Mouse (Mus musculus): Measurements from ENCODE around the gene H2-Q7. TPM values are rescaled to one million over a fixed set of nuclear protein-coding genes. Genes with fewer than 3 reads are reported as not detected.
"Not testable (repeated sequence)": the region's sequence is repeated elsewhere in the genome, so short reads cannot be mapped to it uniquely, and the experiment has no call there.

Gene H2-Q7
- polyA plus RNA-seq, 2 experiments: 3.1 to 8.9 TPM

DNA sequence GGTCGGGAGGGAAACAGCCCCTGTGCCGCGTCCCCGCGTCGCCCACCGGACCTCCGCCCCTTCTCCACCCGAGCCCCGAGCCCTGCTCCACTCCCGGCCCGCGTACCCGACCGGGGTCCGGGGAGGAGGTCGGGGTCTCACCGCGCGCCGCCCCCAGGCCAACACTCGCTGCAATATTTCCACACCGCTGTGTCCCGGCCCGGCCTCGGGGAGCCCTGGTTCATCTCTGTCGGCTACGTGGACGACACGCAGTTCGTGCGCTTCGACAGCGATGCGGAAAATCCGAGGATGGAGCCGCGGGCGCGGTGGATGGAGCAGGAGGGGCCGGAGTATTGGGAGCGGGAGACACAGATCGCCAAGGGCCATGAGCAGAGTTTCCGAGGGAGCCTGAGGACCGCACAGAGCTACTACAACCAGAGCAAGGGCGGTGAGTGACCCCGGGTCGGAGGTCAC is 366 bp downstream of the H2-Q7 start:
- peak; percentile 56 for ATAC-seq (ENCODE audit: low FRiP score, low read depth)
- WGBS: 2% methylated on average over 42 of the region's 48 CpGs

DNA sequence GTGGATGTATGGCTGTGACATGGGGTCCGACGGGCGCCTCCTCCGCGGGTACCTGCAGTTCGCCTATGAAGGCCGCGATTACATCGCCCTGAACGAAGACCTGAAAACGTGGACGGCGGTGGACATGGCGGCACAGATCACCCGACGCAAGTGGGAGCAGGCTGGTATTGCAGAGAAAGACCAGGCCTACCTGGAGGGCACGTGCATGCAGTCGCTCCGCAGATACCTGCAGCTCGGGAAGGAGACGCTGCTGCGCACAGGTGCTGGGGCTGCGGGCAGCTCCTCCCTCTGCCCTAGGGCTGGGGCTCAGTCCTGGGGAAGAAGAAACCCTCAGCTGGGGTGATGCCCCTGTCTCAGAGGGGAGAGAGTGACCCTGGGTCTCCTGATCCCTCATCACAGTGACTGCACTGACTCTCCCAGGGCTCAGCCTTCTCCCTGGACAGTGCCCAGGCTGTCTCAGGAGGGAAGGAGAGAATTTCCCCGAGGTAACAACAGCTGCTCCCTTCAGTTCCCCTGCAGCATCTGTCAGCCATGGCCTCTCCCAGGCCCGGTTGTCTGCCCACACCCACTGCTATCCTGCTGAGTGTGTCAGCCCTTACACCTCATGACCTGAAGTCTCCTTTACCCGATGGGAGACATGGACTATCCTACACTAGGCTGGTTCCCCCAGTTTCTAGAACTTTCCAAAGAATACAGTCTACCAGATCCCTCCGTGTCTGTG is 1.1 kb downstream of the H2-Q7 start:
- not testable (repeated sequence) for ATAC-seq (ENCODE audit: low FRiP score, low read depth)
- 40% methylated on average over 22 of the region's 27 CpGs for WGBS

More for the DNA sequence above, 366 bp downstream of the H2-Q7 start:
- not testable (repeated sequence) for H3K27me3 ChIP-seq (ENCODE audit: control insufficient read depth, insufficient read depth, low read length); H3K4me1 ChIP-seq (ENCODE audit: control insufficient read depth, insufficient read depth, low read length); H3K9me3 ChIP-seq (ENCODE audit: control insufficient read depth, low read length); DNase-seq (ENCODE audit: low spot score); H3K27ac ChIP-seq (replicated peaks; ENCODE audit: low read depth, low read length); H3K36me3 ChIP-seq (ENCODE audit: control insufficient read depth, insufficient read depth, low read length)
- Histone ChIP-seq H3K4me2 (replicated peaks; ENCODE audit: low read depth, low read length, severe bottlenecking) (peak overlapping the region; percentile 81), H3K9ac (ENCODE audit: low read depth, low read length, severe bottlenecking) (peak overlapping the region; percentile 43), H3K4me3 (replicated peaks; ENCODE audit: low read length) (peak overlapping the region; percentile 45)

GRCm38 (mm10) chr17:35442376-35442775 is 3.4 kb downstream of the H2-Q7 start:
- not testable (repeated sequence) for H3K4me3 ChIP-seq (replicated peaks; ENCODE audit: low read length); H3K27me3 ChIP-seq (ENCODE audit: control insufficient read depth, insufficient read depth, low read length); H3K36me3 ChIP-seq (ENCODE audit: control insufficient read depth, insufficient read depth, low read length); H3K27ac ChIP-seq (replicated peaks; ENCODE audit: low read depth, low read length); DNase-seq (ENCODE audit: low spot score); ATAC-seq (ENCODE audit: low FRiP score, low read depth); H3K9me3 ChIP-seq (ENCODE audit: control insufficient read depth, low read length); H3K9ac ChIP-seq (ENCODE audit: low read depth, low read length, severe bottlenecking); H3K4me2 ChIP-seq (replicated peaks; ENCODE audit: low read depth, low read length, severe bottlenecking); H3K4me1 ChIP-seq (ENCODE audit: control insufficient read depth, insufficient read depth, low read length)
- 100% methylated on average over 2 of the region's 2 CpGs for WGBS

More for the DNA sequence above, 1.1 kb downstream of the H2-Q7 start:
- not testable (repeated sequence) for H3K4me1 ChIP-seq (ENCODE audit: control insufficient read depth, insufficient read depth, low read length); H3K27ac ChIP-seq (replicated peaks; ENCODE audit: low read depth, low read length); H3K9me3 ChIP-seq (ENCODE audit: control insufficient read depth, low read length); H3K9ac ChIP-seq (ENCODE audit: low read depth, low read length, severe bottlenecking); H3K36me3 ChIP-seq (ENCODE audit: control insufficient read depth, insufficient read depth, low read length); H3K4me3 ChIP-seq (replicated peaks; ENCODE audit: low read length); H3K27me3 ChIP-seq (ENCODE audit: control insufficient read depth, insufficient read depth, low read length); DNase-seq (ENCODE audit: low spot score)
- H3K4me2 ChIP-seq (replicated peaks; ENCODE audit: low read depth, low read length, severe bottlenecking): 0 out of 2 replicates have a peak overlapping the region, but pooled peaks have one; percentile 81

GRCm38 (mm10) chr17:35444510-35444909 is 5.6 kb downstream of the H2-Q7 start:
- DNase-seq (ENCODE audit: low spot score); H3K27me3 ChIP-seq (ENCODE audit: control insufficient read depth, insufficient read depth, low read length); H3K4me2 ChIP-seq (replicated peaks; ENCODE audit: low read depth, low read length, severe bottlenecking); H3K4me3 ChIP-seq (replicated peaks; ENCODE audit: low read length); H3K27ac ChIP-seq (replicated peaks; ENCODE audit: low read depth, low read length); H3K9me3 ChIP-seq (ENCODE audit: control insufficient read depth, low read length); H3K36me3 ChIP-seq (ENCODE audit: control insufficient read depth, insufficient read depth, low read length); H3K4me1 ChIP-seq (ENCODE audit: control insufficient read depth, insufficient read depth, low read length); ATAC-seq (ENCODE audit: low FRiP score, low read depth); H3K9ac ChIP-seq (ENCODE audit: low read depth, low read length, severe bottlenecking): not testable (repeated sequence)
- 93% methylated on average over 2 of the region's 2 CpGs for WGBS

GRCm38 (mm10) chr17:35458247-35458646 is 19.3 kb downstream of the H2-Q7 start:
- WGBS: no CpG with 5 or more reads among the region's 1 CpGs

DNA sequence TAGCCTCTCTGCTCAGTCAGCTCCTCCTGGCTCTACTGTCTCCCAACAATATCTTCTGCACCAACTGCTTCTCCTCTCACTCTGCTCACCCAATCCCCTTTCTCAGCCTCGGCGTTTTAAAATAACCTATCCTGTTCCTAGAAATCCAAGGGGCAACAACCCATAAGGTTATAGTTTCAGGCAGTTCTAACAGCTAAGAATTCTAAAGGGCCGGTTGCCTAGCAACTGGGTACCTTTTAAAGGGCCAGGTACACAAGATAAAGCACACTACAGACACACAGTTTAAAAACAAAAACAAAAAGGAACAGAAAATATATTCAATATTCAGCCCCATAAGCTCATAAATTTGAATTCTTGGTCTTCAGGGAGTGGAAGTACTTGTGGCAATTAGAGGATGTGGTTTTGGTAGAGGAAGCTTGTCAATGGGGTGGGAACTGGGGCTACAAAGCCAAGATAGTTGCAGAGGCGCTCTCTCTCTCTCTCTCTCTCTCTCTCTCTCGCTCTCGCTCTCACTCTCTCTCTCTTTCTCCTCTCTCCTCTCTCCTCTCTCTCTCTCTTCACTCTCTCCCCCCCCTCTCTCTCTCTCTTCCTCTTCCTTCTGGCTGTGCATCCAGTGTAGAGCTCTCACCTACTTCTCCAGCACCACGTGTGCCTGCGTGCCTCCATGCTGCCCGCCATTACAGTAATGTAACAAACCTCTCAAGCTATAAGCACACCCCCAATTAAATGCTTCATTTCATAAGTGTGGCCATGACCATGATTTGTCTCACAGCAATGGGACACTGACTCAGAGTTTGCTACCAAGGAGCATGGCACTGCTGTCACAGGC is 21.8 kb downstream of the H2-Q7 start:
- not testable (repeated sequence) for H3K9me3 ChIP-seq (ENCODE audit: control insufficient read depth, low read length)

More at GRCm38 (mm10) chr17:35458247-35458646, 19.3 kb downstream of the H2-Q7 start:
- H3K9ac ChIP-seq (ENCODE audit: low read depth, low read length, severe bottlenecking); H3K4me1 ChIP-seq (ENCODE audit: control insufficient read depth, insufficient read depth, low read length); H3K4me3 ChIP-seq (replicated peaks; ENCODE audit: low read length); H3K27me3 ChIP-seq (ENCODE audit: control insufficient read depth, insufficient read depth, low read length); H3K27ac ChIP-seq (replicated peaks; ENCODE audit: low read depth, low read length); H3K9me3 ChIP-seq (ENCODE audit: control insufficient read depth, low read length); DNase-seq (ENCODE audit: low spot score); H3K4me2 ChIP-seq (replicated peaks; ENCODE audit: low read depth, low read length, severe bottlenecking); H3K36me3 ChIP-seq (ENCODE audit: control insufficient read depth, insufficient read depth, low read length); ATAC-seq (ENCODE audit: low FRiP score, low read depth): not testable (repeated sequence)

DNA sequence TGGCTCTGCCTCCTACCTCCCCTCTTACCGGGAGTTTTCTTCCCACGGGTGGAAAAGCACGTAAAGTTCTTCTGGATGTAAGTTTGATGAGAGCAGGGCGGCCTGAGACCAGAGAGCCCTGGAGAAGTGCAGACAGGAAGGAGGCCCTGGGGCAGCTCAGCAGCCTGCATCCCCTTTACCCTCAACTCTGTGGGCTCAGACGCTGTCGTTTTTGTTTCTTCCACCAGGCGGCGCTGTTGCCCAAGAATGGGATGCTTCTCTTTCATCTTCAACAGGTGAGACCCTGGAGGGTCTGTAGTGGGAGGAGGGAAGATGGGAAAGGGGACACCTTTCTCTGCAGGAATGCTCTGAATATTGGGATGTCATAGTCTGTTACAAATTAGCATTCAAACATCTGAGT is 26.7 kb downstream of the H2-Q7 start:
- not testable (repeated sequence) for H3K4me3 ChIP-seq (replicated peaks; ENCODE audit: low read length); H3K36me3 ChIP-seq (ENCODE audit: control insufficient read depth, insufficient read depth, low read length); H3K4me2 ChIP-seq (replicated peaks; ENCODE audit: low read depth, low read length, severe bottlenecking); H3K9ac ChIP-seq (ENCODE audit: low read depth, low read length, severe bottlenecking); ATAC-seq (ENCODE audit: low FRiP score, low read depth); H3K27ac ChIP-seq (replicated peaks; ENCODE audit: low read depth, low read length); H3K4me1 ChIP-seq (ENCODE audit: control insufficient read depth, insufficient read depth, low read length); H3K9me3 ChIP-seq (ENCODE audit: control insufficient read depth, low read length); DNase-seq (ENCODE audit: low spot score)
- WGBS: 4% methylated on average over 8 of the region's 8 CpGs
- H3K27me3 ChIP-seq (ENCODE audit: control insufficient read depth, insufficient read depth, low read length): peaks cover 19% of the 10 kb centered on the region

More for the DNA sequence above, 21.8 kb downstream of the H2-Q7 start:
- 73% methylated on average over 3 of the region's 9 CpGs for WGBS
- not testable (repeated sequence) for H3K9ac ChIP-seq (ENCODE audit: low read depth, low read length, severe bottlenecking); H3K27ac ChIP-seq (replicated peaks; ENCODE audit: low read depth, low read length); H3K4me1 ChIP-seq (ENCODE audit: control insufficient read depth, insufficient read depth, low read length); ATAC-seq (ENCODE audit: low FRiP score, low read depth); H3K36me3 ChIP-seq (ENCODE audit: control insufficient read depth, insufficient read depth, low read length); H3K27me3 ChIP-seq (ENCODE audit: control insufficient read depth, insufficient read depth, low read length); DNase-seq (ENCODE audit: low spot score); H3K4me3 ChIP-seq (replicated peaks; ENCODE audit: low read length); H3K4me2 ChIP-seq (replicated peaks; ENCODE audit: low read depth, low read length, severe bottlenecking)

DNA sequence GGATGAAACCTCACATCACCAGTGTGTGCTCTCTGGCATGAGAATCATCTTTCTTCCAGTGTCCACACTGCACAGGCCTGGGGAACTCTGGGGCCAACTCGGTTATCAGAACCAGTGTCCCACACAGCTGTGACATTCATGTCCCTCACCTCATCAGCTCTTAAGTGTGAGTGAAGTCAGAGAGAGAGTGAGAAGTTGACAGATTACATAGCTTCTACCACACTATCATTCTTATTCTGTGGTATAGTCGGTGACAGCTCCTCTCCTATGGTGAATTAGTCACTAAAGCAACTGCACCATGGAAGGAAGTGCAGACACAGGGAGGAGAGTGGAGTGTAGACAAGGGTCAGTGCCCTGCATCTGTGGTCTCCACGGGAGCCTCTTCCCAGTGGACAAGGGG is 30.0 kb downstream of the H2-Q7 start:
- H3K36me3 ChIP-seq (ENCODE audit: control insufficient read depth, insufficient read depth, low read length); ATAC-seq (ENCODE audit: low FRiP score, low read depth); H3K4me1 ChIP-seq (ENCODE audit: control insufficient read depth, insufficient read depth, low read length); H3K9ac ChIP-seq (ENCODE audit: low read depth, low read length, severe bottlenecking); H3K9me3 ChIP-seq (ENCODE audit: control insufficient read depth, low read length); H3K27ac ChIP-seq (replicated peaks; ENCODE audit: low read depth, low read length); DNase-seq (ENCODE audit: low spot score); H3K4me3 ChIP-seq (replicated peaks; ENCODE audit: low read length); H3K4me2 ChIP-seq (replicated peaks; ENCODE audit: low read depth, low read length, severe bottlenecking): not testable (repeated sequence)
- 56% methylated on average over 3 of the region's 3 CpGs for WGBS
- H3K27me3 ChIP-seq (ENCODE audit: control insufficient read depth, insufficient read depth, low read length): peaks cover 21% of the 10 kb centered on the region

Data from limb, embryonic 14.5 days (tissue).